Mouse (Mus musculus) heart, adult 2 months (tissue): ENCODE results near the gene Hs2st1. TPM values are rescaled to one million over a fixed set of nuclear protein-coding genes. Genes with fewer than 3 reads are reported as not detected.

Experiments
- DNase-seq, 2 experiments: peaks; one replicate each; pipeline ENCODE4 v3.0.0; 2021
- H3K27ac ChIP-seq: fragments of 200-600 bp; 2 replicates; pipeline ENCODE4 v1.8.1; 2022
- H3K27me3 ChIP-seq: fragments of 200-500 bp; 2 replicates; pipeline ENCODE4 v1.6.1; 2012; ENCODE audit warnings: mild to moderate bottlenecking, low read length, inconsistent platforms, mixed read lengths; ENCODE audit not compliant: control insufficient read depth, insufficient read depth
- H3K36me3 ChIP-seq: fragments of 200-500 bp; 2 replicates; pipeline ENCODE4 v1.6.1; 2012; ENCODE audit warnings: low read length, inconsistent platforms; ENCODE audit not compliant: control insufficient read depth, insufficient read depth
- H3K4me1 ChIP-seq: fragments of 200-500 bp; 2 replicates; pipeline ENCODE4 v1.6.1; 2011; ENCODE audit warnings: low read length; ENCODE audit not compliant: control insufficient read depth, insufficient read depth
- H3K4me3 ChIP-seq: fragments of 200-600 bp; 2 replicates; pipeline ENCODE4 v1.8.1; 2022
- H3K79me2 ChIP-seq: fragments of 200-500 bp; replicated peaks from 2 replicates; pipeline ENCODE4 v1.6.1; 2012; ENCODE audit warnings: mild to moderate bottlenecking, inconsistent platforms, low read length, moderate library complexity, mixed read lengths; ENCODE audit not compliant: control insufficient read depth, insufficient read depth
- H3K9ac ChIP-seq: fragments of 200-500 bp; 2 replicates; pipeline ENCODE4 v1.6.1; 2012; ENCODE audit warnings: low read depth, mild to moderate bottlenecking, control low read depth, inconsistent platforms, low read length, mixed read lengths
- CTCF ChIP-seq: fragments of 200-600 bp; IDR thresholded peaks from 2 replicates; pipeline ENCODE4 v1.8.1; 2022; ENCODE audit warnings: antibody characterized with exemption, mild to moderate bottlenecking, moderate library complexity
- EP300 ChIP-seq: fragments of 200-500 bp; IDR thresholded peaks from 2 replicates; pipeline ENCODE4 v1.6.1; 2011; ENCODE audit warnings: low read depth, low read length, control low read depth; ENCODE audit not compliant: insufficient read depth
- POLR2A ChIP-seq: fragments of 200-500 bp; IDR thresholded peaks from 2 replicates; pipeline ENCODE4 v1.6.1; 2011; ENCODE audit warnings: mild to moderate bottlenecking, low read depth, low read length, control low read depth; ENCODE audit not compliant: insufficient read depth
- whole genome bisulfite sequencing: fragments of 180-500 bp; shearing (Covaris S2); methylation state at CpG from one replicate; pipeline ENCODE4 v1.1.7; 2018; 5-methylcytosine and 5-hydroxymethylcytosine counted together
- intact Hi-C: fragments of 180-260 bp; cut with DNase I; formaldehyde crosslinking; loops from one replicate; pipeline ENCODE4 v1.15.1; 2025
- polyA plus RNA-seq: library from polyadenylated mRNA; depleted of rRNA; stranded (reverse); fragments of >200 nt; gene quantifications from 2 replicates; pipeline ENCODE4 v1.2.3, GENCODE M21; 2012
- total RNA-seq, 2 experiments: library from RNA; stranded (reverse); gene quantifications; 2 replicates each; pipeline ENCODE4 v1.2.3; 2021

The Hs2st1 gene
- total and polyA plus RNA-seq, 3 experiments, result 2.3 to 8.4 (median 7.2) TPM

DNA sequence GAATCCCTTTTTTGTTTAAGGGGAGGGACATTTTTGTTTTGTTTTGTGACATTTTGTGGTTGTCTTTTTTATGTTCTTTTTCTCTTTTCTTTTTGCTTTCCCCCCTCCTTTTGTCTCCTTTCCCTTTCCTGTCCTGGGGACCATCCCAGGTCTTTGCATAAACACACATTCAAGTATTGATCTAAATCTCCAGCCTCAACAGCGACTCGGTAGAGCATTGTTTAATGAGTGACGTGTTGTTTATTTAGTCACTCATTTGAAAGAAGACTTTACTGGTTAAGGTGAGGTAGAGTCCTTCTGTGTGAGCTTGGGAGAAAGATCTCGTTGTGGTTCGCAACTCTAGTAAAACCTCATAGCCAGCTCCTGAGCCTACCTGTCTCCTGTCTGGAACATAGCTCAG is 13.8 kb upstream of the Hs2st1 start:
- H3K27me3 ChIP-seq, result no peaks in the 10 kb centered on the region
- intact Hi-C loops, result loop anchor here (5.0 kb wide), 1 partner anchor 34 kb away; no protein-coding TSS in a partner anchor
- WGBS, result 61% methylated on average over 5 of the region's 5 CpGs
- H3K9ac ChIP-seq, result no peak overlapping the region
- no peak overlapping the region for H3K27ac ChIP-seq
- TF ChIP-seq POLR2A (no peak), EP300 (no peak), CTCF (no peak)
- peaks cover 5% of the 10 kb centered on the region for H3K79me2 ChIP-seq
- DNase-seq, result no peak
- H3K36me3 ChIP-seq, result peaks cover 36% of the 10 kb centered on the region
- no peak overlapping the region for H3K4me3 ChIP-seq
- H3K4me1 ChIP-seq, result peaks cover 18% of the 10 kb centered on the region

DNA sequence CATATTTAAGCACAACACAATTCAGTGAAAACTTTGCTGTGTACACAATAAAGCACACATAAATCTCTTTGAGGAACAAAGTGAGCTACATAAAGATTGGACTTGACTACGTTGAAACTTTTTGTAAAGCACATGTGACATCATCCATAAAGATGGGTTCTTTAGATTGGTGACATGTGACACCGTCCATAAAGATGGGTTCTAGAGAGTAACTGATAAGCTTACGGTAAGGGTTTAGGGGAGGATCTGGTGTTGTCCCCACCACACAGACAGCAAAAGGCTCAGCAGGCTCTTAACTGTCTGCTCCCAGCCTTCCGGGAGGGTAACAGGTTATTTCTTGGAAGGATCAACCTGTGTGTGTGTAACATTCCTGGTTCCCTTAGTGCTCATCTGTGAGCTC is 12.3 kb upstream of the Hs2st1 start:
- no peak for TF ChIP-seq POLR2A
- TF ChIP-seq CTCF, result no peak
- no peak for TF ChIP-seq EP300
- 81% methylated on average over 4 of the region's 4 CpGs for WGBS
- Histone ChIP-seq H3K4me1 (peaks cover 16% of the 10 kb centered on the region), H3K79me2 (peaks cover 5% of the 10 kb centered on the region), H3K27ac (no peak overlapping the region), H3K27me3 (no peaks in the 10 kb centered on the region), H3K4me3 (no peak overlapping the region), H3K9ac (no peak overlapping the region), H3K36me3 (peaks cover 37% of the 10 kb centered on the region)
- DNase-seq, result no peak
- intact Hi-C loops, result loop anchor here (5.0 kb wide), 1 partner anchor 35 kb away; no protein-coding TSS in a partner anchor

DNA sequence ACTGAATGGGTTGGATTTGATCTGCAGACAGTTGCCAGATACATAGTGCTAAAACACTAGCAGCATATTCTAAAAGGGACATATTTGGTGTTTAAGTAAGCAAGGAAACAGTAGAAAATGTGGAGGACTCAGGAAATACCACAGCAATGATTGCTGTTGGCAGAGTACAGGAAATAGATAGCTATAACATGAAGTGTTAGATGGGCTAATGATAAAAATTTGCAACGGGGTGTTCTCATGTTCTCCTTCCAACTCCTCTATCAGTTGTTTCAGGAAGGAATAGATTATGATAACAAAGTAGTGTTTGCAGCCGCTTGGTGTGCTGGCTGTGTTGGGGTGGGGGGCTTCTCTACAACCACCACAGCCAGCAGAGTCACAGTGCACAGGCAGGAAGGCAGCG is 11.9 kb upstream of the Hs2st1 start:
- H3K27ac ChIP-seq, result no peak overlapping the region
- H3K9ac ChIP-seq, result no peak overlapping the region

DNA sequence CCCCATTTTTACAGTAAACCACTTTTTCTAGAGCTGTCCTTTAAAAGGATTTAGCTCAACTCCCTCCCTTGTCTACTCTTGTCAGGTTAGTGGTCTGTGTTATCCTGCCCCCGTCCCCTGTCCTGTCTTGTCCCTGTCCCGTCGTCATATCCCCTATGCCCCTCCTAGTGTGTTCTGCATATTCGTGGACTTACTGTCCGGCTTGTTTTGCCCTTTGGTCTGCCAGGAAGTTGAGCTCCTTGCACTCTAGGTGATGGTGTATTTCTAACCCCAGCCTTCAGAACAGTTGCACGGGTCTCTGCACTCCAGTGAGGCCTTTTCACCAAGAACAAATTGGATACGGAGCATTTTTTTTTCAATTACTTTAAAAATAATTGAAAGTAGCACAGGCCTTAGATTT is 10.3 kb upstream of the Hs2st1 start:
- WGBS, result 49% methylated on average over 7 of the region's 7 CpGs
- Histone ChIP-seq H3K36me3 (peaks cover 31% of the 10 kb centered on the region), H3K27ac (no peak overlapping the region), H3K4me3 (no peak overlapping the region), H3K27me3 (no peaks in the 10 kb centered on the region), H3K79me2 (peaks cover 7% of the 10 kb centered on the region; the same call in 1 of the 2 replicates), H3K4me1 (peaks cover 10% of the 10 kb centered on the region), H3K9ac (no peak overlapping the region)
- TF ChIP-seq EP300, result no peak
- no peak for TF ChIP-seq CTCF
- TF ChIP-seq POLR2A, result no peak
- DNase-seq, result no peak
- intact Hi-C loops, result loop anchor here (5.0 kb wide), 1 partner anchor 37 kb away; no protein-coding TSS in a partner anchor

More for the DNA sequence above, 11.9 kb upstream of the Hs2st1 start:
- Histone ChIP-seq H3K4me3 (no peak overlapping the region), H3K27me3 (no peaks in the 10 kb centered on the region), H3K36me3 (peaks cover 37% of the 10 kb centered on the region), H3K4me1 (peaks cover 15% of the 10 kb centered on the region), H3K79me2 (peaks cover 5% of the 10 kb centered on the region)
- 46% methylated on average over 3 of the region's 3 CpGs for WGBS
- intact Hi-C loops, result loop anchor here (5.0 kb wide), 1 partner anchor 35 kb away; no protein-coding TSS in a partner anchor
- no peak for DNase-seq
- TF ChIP-seq EP300, result no peak
- no peak for TF ChIP-seq CTCF
- no peak for TF ChIP-seq POLR2A

DNA sequence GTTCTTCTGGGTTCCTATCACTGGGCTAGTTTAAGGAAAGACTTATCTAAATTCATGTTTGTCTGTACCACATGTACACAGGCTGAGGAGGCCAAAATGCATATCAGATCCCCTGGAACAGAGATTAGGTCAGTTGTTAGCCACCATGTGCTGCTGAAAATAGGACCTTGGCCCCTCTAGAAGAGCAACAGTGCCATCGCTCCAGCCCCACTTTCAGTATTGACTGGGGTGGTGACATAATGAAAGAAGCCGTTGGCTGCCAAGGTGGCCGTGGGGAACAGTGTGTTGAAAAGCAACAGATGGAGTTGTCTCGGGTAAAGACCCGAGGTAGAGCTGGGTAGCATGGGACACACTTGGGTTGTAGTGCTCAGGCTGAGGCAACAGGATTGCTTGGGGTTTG is 9.8 kb upstream of the Hs2st1 start:
- H3K4me3 ChIP-seq, result no peak overlapping the region
- DNase-seq, result no peak
- WGBS, result 42% methylated on average over 5 of the region's 5 CpGs
- H3K79me2 ChIP-seq, result peaks cover 7% of the 10 kb centered on the region; the same call in 1 of the 2 replicates
- H3K4me1 ChIP-seq, result peaks cover 10% of the 10 kb centered on the region
- no peak overlapping the region for H3K9ac ChIP-seq
- intact Hi-C loops, result loop anchor here (5.0 kb wide), 1 partner anchor 38 kb away; no protein-coding TSS in a partner anchor
- no peak overlapping the region for H3K27ac ChIP-seq
- H3K36me3 ChIP-seq, result peaks cover 28% of the 10 kb centered on the region
- no peak for TF ChIP-seq EP300
- no peak for TF ChIP-seq POLR2A
- TF ChIP-seq CTCF, result no peak
- H3K27me3 ChIP-seq, result no peaks in the 10 kb centered on the region

DNA sequence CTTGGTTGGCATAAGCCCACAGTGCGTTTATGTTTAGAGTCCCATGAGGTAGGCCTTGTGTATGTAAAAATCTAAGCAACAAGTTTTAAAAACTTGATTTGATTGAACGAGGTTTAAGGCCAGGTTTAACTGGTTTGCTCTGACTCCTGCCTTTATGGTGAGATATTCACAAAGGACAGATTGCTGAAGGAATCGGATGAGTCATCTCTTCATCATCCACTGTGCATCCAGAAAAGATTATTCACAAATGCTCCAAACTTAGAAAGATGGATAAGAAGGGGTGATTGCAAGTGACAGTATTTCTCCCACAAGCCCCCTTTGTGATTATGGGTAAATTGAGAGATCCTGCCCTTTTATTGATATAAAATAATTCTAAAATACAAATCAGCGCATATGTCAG is 8.9 kb upstream of the Hs2st1 start:
- Histone ChIP-seq H3K36me3 (peaks cover 23% of the 10 kb centered on the region), H3K79me2 (peaks cover 7% of the 10 kb centered on the region; the same call in 1 of the 2 replicates), H3K4me1 (peaks cover 10% of the 10 kb centered on the region), H3K27ac (no peak overlapping the region), H3K4me3 (no peak overlapping the region), H3K27me3 (no peaks in the 10 kb centered on the region), H3K9ac (no peak overlapping the region)
- TF ChIP-seq POLR2A (no peak), CTCF (no peak), EP300 (no peak)
- intact Hi-C loops, result no loop called here
- WGBS, result 81% methylated on average over 4 of the region's 4 CpGs
- DNase-seq, result no peak
